Mouse (Mus musculus) liver, adult 2 months (tissue): ENCODE measurements around the gene Wdr53. TPM values are rescaled to one million over a fixed set of nuclear protein-coding genes. Genes with fewer than 3 reads are reported as not detected.

Experiments used
- DNase-seq: peaks from one replicate; pipeline ENCODE4 v3.0.0-alpha.2; 2011; ENCODE audit warnings: low read depth, low spot score; ENCODE audit errors: extremely low read depth
- H3K27ac ChIP-seq: fragments of 200-500 bp; replicated peaks from 2 replicates; pipeline ENCODE4 v1.5.1; 2012; ENCODE audit warnings: low read depth, mild to moderate bottlenecking, control low read depth, inconsistent platforms, low read length; ENCODE audit not compliant: insufficient read depth
- H3K27me3 ChIP-seq: fragments of 200-500 bp; 2 replicates; pipeline ENCODE4 v1.6.1; 2012; ENCODE audit warnings: mild to moderate bottlenecking, moderate library complexity, low read length, inconsistent platforms; ENCODE audit not compliant: control insufficient read depth, insufficient read depth
- H3K36me3 ChIP-seq: fragments of 200-500 bp; 2 replicates; pipeline ENCODE4 v1.6.1; 2012; ENCODE audit warnings: low read length, inconsistent platforms; ENCODE audit not compliant: control insufficient read depth, insufficient read depth
- H3K4me1 ChIP-seq: fragments of 200-500 bp; 2 replicates; pipeline ENCODE4 v1.6.1; 2011; ENCODE audit warnings: low read length; ENCODE audit not compliant: control insufficient read depth, insufficient read depth
- H3K4me3 ChIP-seq: fragments of 200-500 bp; 2 replicates; pipeline ENCODE4 v1.5.1; 2011; ENCODE audit warnings: low read depth, mild to moderate bottlenecking, control low read depth, low read length, moderate library complexity; ENCODE audit not compliant: insufficient read depth
- H3K79me2 ChIP-seq: fragments of 200-500 bp; 2 replicates; pipeline ENCODE4 v1.6.1; 2012; ENCODE audit warnings: inconsistent platforms, mild to moderate bottlenecking, low read length, moderate library complexity; ENCODE audit not compliant: control insufficient read depth, insufficient read depth
- H3K9ac ChIP-seq: fragments of 200-500 bp; 2 replicates; pipeline ENCODE4 v1.6.1; 2012; ENCODE audit warnings: low read depth, mild to moderate bottlenecking, control low read depth, inconsistent platforms, low read length
- CTCF ChIP-seq: fragments of 200-500 bp; IDR thresholded peaks from 2 replicates; pipeline ENCODE4 v1.5.1; 2011; ENCODE audit warnings: low read depth, low read length, control low read depth
- POLR2A ChIP-seq: fragments of 200-500 bp; IDR thresholded peaks from 2 replicates; pipeline ENCODE4 v1.6.1; 2011; ENCODE audit warnings: low read length, control low read depth; ENCODE audit not compliant: insufficient read depth; ENCODE audit errors: extremely low read depth
- WGBS: fragments of 180-500 bp; shearing (Covaris S2); methylation state at CpG from one replicate; pipeline ENCODE4 v1.1.7; 2018; 5-methylcytosine and 5-hydroxymethylcytosine counted together
- polyA plus RNA-seq: library from polyadenylated mRNA; depleted of rRNA; stranded (reverse); fragments of >200 nt; gene quantifications from 2 replicates; pipeline ENCODE4 v1.2.3, GENCODE M21; 2012
- total RNA-seq: library from RNA; depleted of rRNA; stranded (reverse); fragments of >200 nt; gene quantifications from 2 replicates; pipeline ENCODE4 v1.2.3, GENCODE M21; 2014

Wdr53 gene
- total and polyA plus RNA-seq, 2 experiments: 4.1 to 14.6 TPM

DNA sequence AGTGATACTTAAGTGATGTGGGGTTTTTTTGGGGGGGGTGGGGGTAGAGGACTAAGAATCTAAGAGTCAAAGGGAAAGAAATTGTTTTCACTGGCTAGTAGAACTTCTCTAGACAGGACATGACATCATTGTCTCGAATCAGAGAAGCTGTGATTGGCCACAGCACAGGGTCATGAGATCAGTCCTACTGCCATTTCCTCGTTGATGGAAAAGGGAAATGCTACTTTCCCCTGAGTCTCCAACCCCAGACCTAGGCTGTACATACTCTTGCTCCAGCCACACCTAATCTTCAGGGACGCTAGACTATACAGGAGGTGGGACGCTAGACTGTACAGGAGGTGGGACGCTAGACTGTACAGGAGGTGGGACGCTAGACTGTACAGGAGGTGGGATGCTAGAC, 28.0 kb downstream of the Wdr53 start:
- peaks cover 4% of the 10 kb centered on the region; the same call in 1 of the 2 replicates for H3K79me2 ChIP-seq
- no peak for TF ChIP-seq POLR2A
- no peak for TF ChIP-seq CTCF
- no peaks in the 10 kb centered on the region for H3K27me3 ChIP-seq
- DNase-seq: no peak
- no peak overlapping the region for H3K9ac ChIP-seq
- H3K27ac ChIP-seq: no peak overlapping the region
- WGBS: 88% methylated on average over 6 of the region's 6 CpGs
- no peaks in the 10 kb centered on the region for H3K36me3 ChIP-seq
- H3K4me1 ChIP-seq: peaks cover 3% of the 10 kb centered on the region
- no peak overlapping the region for H3K4me3 ChIP-seq

GRCm38 (mm10) chr16:32275830-32276229, 28.8 kb downstream of the Wdr53 start:
- peaks cover 5% of the 10 kb centered on the region; the same call in 1 of the 2 replicates for H3K79me2 ChIP-seq
- no peaks in the 10 kb centered on the region for H3K36me3 ChIP-seq
- no peak overlapping the region for H3K27ac ChIP-seq
- no peak overlapping the region for H3K9ac ChIP-seq
- 79% methylated on average over 1 of the region's 1 CpGs for WGBS
- no peak for DNase-seq
- H3K27me3 ChIP-seq: no peaks in the 10 kb centered on the region
- TF ChIP-seq POLR2A (no peak), CTCF (no peak)
- no peak overlapping the region for H3K4me3 ChIP-seq
- peaks cover 3% of the 10 kb centered on the region for H3K4me1 ChIP-seq

GRCm38 (mm10) chr16:32277308-32278256, 30.6 kb downstream of the Wdr53 start, which contains the start of gene Rnf168:
Gene Rnf168, plus strand, starts transcription at chr16:32277459.
- under 1% methylated on average over 75 of the region's 75 CpGs for WGBS
- Histone ChIP-seq H3K79me2 (peaks cover 5% of the 10 kb centered on the region; the same call in 1 of the 2 replicates), H3K27me3 (no peaks in the 10 kb centered on the region), H3K9ac (peak within 1 kb of the TSS; percentile 90), H3K27ac (peak within 1 kb of the TSS; percentile 87), H3K36me3 (peaks cover 2% of the 10 kb centered on the region; the same call in 1 of the 2 replicates), H3K4me1 (peaks cover 3% of the 10 kb centered on the region), H3K4me3 (peak within 1 kb of the TSS; percentile 94)
- peak; percentile 62 for TF ChIP-seq POLR2A
- no peak for TF ChIP-seq CTCF
- DNase-seq: peak; percentile 84

- no peaks in the 10 kb centered on the region for H3K27me3 ChIP-seq
- peaks cover 3% of the 10 kb centered on the region for H3K4me1 ChIP-seq
- peak overlapping the region; percentile 49 for H3K9ac ChIP-seq
- peak overlapping the region; percentile 94; the same call in 1 of the 2 replicates for H3K4me3 ChIP-seq
- peak overlapping the region; percentile 87 for H3K27ac ChIP-seq
- 30% methylated on average over 7 of the region's 7 CpGs for WGBS
- H3K79me2 ChIP-seq: peaks cover 5% of the 10 kb centered on the region; the same call in 1 of the 2 replicates
- peaks cover 4% of the 10 kb centered on the region for H3K36me3 ChIP-seq
- peak; percentile 20 for DNase-seq
- TF ChIP-seq POLR2A: no peak
- TF ChIP-seq CTCF: no peak
These were observed 31.4 kb downstream of the Wdr53 start for GRCm38 (mm10) chr16:32278396-32278795.

GRCm38 (mm10) chr16:32280211-32280610, 33.2 kb downstream of the Wdr53 start:
- no peak for DNase-seq
- TF ChIP-seq CTCF (no peak), POLR2A (no peak)
- H3K27me3 ChIP-seq: no peaks in the 10 kb centered on the region
- peaks cover 3% of the 10 kb centered on the region for H3K4me1 ChIP-seq
- no peak overlapping the region for H3K4me3 ChIP-seq
- peaks cover 5% of the 10 kb centered on the region; the same call in 1 of the 2 replicates for H3K79me2 ChIP-seq
- over 99% methylated on average over 8 of the region's 8 CpGs for WGBS
- no peak overlapping the region for H3K9ac ChIP-seq
- H3K36me3 ChIP-seq: peaks cover 21% of the 10 kb centered on the region
- H3K27ac ChIP-seq: no peak overlapping the region

DNA sequence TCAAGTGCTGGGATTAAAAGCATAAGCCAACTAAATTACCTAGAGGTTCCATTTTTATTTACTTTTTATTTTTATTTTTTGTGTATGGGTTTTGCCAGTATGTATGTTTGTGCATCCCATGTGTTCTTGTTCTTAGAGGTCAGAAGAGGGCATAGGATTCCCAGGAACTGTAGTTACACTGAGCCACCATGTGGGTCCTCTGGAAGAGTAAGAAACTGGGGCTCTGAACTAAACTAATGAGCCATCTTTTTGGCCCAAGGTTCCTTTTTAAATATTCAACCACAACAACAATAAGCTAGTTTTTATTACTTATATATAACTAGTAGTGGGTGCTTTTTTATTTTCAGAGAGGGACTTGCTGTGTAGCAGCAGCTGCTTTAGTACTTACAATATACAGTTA, 35.6 kb downstream of the Wdr53 start:
- H3K36me3 ChIP-seq: peaks cover 34% of the 10 kb centered on the region
- H3K4me3 ChIP-seq: no peak overlapping the region
- no peak for TF ChIP-seq CTCF
- TF ChIP-seq POLR2A: no peak
- no peak overlapping the region for H3K9ac ChIP-seq
- H3K4me1 ChIP-seq: peaks cover 3% of the 10 kb centered on the region
- H3K27ac ChIP-seq: no peak overlapping the region
- no peaks in the 10 kb centered on the region for H3K27me3 ChIP-seq
- peaks cover 5% of the 10 kb centered on the region; the same call in 1 of the 2 replicates for H3K79me2 ChIP-seq
- DNase-seq: no peak
